Mouse (Mus musculus): ENCODE measurements at regions not wholly inside any gene's neighbourhood (a gene's known extent, or its start where the extent isn't known, plus 50 kb on each side); places are given as distances from the start of the nearest gene placed in this dataset.

- DNase-seq (ENCODE audit: extremely low read depth, low read depth, low spot score): no peak
These were observed 156.2 kb upstream of the Sdk2 start for GRCm38 (mm10) chr11:114223061-114223460.

DNA sequence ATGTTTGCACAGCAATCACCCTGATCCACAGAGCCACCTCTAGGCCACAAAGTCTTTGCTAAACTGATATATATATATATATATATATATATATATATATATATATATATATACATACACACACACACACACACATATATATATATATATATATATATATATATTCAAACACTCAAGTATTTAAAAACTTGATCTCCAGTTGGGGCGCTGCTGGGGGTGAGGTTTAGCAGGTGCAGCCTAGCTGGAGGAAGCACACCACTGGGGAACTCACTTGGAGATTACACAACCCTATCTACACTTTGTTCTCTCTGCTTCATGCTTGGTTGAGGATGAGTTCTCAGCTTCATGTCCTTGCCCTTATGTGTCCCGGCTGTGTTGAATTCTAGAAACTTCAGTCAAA lies 153.6 kb upstream of the Sdk2 start:
- no peak for DNase-seq (ENCODE audit: extremely low read depth, low read depth, low spot score)

DNA sequence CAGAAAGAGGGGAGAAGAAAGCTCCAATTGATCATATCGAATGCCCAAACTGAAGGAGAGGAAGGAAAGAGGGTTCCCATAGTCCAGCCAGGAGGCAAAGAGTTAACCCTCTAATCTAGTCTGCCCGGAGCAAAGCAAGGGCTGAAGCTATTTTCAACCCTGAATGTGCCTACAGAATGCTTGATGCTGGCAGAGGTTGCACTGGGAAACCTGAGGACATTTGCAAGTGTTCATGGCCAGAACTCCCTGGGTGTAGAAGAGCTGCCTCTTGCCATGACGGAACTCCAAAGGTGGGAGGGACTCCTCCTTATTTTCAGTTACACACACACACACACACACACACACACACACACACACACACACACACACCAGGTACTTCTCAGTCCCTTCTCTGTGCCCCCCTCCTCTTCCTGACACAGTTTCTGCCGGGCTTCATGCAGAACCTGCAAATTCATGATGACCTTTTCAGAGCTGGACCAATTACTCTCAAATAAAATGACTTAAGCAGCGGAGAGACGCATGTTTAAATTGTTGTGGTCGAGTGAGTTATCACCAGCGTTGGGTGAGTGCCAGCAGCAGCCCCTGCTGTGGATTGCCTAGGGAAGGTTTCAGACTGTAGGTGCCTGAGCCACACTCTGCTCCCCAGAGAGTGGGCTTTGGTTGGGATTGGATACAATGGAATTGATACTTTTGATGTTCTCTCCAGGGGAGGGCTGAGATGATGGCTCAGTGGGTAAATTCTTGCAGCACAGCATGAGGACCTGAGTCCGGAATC lies 152.1 kb upstream of the Sdk2 start:
- no peak for DNase-seq (ENCODE audit: extremely low read depth, low read depth, low spot score)

DNA sequence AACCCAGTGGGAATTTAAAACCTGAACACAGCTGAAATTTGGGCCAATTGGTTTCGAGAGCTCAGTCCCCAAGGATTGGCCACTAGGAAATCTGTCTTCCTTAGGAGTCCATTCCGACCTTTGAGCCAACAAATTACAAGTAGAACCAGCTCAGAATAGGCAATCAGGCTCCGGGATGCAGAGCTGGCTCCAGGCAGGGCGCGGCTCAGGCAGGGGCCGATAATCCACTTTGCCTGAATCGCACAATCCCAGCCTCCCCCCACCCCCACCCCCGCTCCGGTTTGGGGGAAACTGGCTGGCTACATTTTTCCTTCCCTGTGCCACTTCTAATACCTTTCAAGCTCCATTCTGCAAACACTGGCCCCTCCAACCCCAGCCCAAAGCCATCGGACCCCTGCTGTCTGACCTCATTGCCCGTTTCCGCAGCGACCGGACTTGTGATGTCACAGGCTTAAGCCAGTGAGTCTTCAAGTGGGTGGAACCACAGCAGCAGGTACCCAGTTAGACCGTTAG lies 150.5 kb upstream of the Sdk2 start:
- no peak for DNase-seq (ENCODE audit: extremely low read depth, low read depth, low spot score)

GRCm38 (mm10) chr11:114216493-114216892 lies 149.6 kb upstream of the Sdk2 start:
- DNase-seq (ENCODE audit: extremely low read depth, low read depth, low spot score): no peak

- DNase-seq (ENCODE audit: extremely low read depth, low read depth, low spot score): no peak
These were observed 148.4 kb upstream of the Sdk2 start for GRCm38 (mm10) chr11:114215256-114215655.

DNA sequence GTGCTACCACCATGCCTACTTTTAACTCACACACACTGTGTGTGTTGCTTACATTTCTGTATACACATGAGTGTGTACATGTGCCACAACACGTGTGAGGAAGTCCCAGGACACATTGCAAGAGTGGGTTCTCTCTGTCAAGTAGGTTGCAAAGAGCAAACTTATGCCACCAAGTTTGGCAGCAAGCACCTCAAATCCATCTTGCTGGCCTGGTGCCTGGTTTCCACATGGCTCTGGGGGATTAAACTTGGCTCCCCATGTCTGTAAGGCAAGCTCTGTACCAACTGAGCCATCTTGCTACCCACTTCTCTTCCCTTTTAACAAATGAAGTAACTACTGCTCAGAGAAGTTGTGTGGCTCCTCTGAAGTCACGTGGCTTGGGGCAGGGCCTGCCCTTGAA lies 145.3 kb upstream of the Sdk2 start:
- DNase-seq (ENCODE audit: extremely low read depth, low read depth, low spot score): no peak

GRCm38 (mm10) chr11:114205192-114205591 lies 138.3 kb upstream of the Sdk2 start:
- no peak for DNase-seq (ENCODE audit: extremely low read depth, low read depth, low spot score)

GRCm38 (mm10) chr11:114203416-114203815 lies 136.6 kb upstream of the Sdk2 start:
- no peak for DNase-seq (ENCODE audit: extremely low read depth, low read depth, low spot score)

DNA sequence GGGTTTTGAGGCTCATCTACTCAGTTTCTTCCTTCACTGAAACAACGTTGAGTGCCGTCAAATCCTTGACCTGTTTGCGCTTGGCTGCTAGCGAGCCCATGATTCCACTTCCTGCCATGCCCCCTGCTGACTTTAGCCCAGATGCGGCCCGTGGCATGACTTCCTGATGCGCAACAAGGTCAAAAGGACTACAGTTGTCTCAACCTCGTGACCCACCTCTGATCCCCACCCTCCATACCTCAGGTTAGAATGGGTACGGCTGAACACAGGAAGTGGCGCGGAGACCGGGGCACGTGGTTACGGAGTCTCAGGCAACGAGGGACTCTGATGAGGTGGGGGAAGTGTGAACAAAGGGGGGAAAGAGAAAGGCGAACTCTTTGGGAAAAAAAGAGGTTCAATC lies 135.6 kb upstream of the Sdk2 start:
- no peak for DNase-seq (ENCODE audit: extremely low read depth, low read depth, low spot score)

DNA sequence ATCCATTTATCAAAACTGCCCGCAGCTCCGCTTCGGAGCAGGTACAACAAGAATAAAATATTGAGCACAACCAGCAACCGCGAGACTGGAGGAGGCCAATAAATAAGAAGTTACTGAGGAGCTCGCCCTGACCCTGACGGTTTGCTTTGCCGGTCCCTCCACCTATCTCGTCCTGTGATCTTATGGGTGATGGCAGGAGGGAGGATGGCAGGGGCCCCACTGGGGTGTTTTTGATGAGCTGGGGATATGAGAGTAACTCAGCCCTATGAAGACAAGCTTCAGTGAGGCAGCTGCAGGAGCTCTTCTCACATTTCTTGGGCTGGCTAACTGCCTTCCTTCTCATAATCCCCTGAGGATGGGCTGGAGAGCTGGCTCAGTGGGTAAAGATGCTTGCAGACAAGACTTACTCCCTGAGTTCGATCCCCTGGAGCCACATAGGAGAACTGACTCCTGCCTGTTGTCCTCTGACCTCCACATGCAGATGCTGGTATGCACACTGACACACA lies 132.3 kb upstream of the Sdk2 start:
- DNase-seq (ENCODE audit: extremely low read depth, low read depth, low spot score): no peak

DNA sequence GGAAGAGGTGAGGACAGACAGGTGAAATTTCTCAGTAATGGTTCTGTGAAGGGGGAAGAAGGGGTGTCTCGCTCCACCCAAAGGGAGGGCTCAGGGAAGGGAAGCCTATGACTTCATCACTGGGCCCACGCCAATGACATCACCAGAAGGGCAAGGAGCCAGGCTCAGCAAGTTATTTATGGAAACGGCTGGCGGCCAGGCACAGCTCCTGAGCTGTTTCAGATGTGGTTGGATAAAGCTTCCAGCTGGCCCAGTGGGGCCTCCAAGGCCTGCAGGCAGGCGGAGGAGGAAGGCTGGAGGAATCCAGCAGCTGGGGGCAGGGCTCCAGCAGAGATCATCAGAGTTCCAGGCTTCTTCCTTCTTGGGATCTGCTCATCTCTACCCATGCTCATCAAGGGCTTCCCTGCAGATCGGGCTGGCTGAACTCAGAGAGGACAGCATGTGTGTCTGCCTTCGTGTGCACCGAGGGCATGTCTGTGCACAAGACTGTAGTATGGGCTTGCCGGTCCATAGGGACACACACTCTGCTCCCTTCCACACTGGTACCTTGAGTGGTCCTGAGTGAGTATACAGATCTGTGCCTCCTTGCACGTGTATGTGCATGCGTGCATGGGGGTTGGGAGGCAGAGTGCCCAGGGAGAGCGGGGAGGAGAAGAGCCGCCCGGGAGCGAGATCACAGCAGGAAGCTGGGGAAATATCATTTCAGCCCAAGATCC lies 131.6 kb upstream of the Sdk2 start:
- no peak for DNase-seq (ENCODE audit: extremely low read depth, low read depth, low spot score)

- no peak for DNase-seq (ENCODE audit: extremely low read depth, low read depth, low spot score)
These were observed 128.4 kb upstream of the Sdk2 start for GRCm38 (mm10) chr11:114195291-114195690.

GRCm38 (mm10) chr11:114194055-114194706 lies 127.3 kb upstream of the Sdk2 start:
- no peak for DNase-seq (ENCODE audit: extremely low read depth, low read depth, low spot score)

GRCm38 (mm10) chr11:114193018-114193417 lies 126.2 kb upstream of the Sdk2 start:
- DNase-seq (ENCODE audit: extremely low read depth, low read depth, low spot score): no peak

GRCm38 (mm10) chr11:114191661-114192060 lies 124.8 kb upstream of the Sdk2 start:
- no peak for DNase-seq (ENCODE audit: extremely low read depth, low read depth, low spot score)

DNA sequence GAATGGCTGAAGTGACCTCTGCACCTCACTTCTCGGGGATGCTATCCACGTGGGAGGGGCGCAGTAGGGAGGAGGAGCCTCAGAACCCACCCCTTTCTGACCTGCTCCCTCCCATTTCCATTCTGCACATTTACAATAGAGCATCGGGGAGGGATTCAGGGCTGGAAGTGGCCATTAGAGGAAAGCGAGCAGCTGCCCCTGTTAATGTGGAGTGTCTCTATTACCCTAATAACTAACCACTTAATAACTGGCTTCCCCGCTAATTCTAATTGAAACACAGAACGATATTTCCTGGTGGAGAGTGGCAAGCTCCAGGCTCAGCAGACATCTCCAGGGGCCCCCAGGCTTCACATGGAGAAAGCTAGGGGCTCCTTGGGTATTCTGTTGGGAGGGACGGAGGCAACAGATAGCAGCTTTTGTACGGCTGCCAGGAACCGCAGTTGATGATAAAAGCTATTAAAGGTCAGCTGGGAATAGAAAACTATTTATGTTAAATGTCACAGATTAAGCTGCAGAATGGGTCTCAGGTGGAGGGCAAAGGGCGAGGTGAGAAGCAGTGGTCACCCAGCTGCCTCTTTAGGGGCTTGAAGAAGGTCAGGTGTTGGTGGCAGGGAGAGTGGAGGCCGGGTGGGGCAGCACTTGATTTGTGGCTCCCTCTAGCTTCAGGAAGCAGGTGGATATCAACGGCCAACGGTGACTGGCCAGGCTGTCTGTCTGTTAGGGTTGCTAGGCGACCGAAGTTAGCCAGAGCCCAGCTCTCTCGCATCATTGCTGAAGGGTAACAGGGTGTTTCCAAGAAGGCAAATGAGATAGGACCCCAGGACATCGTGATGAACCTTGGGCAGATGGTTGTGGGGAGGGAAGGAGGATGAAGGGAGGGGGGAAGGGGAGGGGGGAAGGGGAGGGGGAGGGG lies 118.4 kb upstream of the Sdk2 start:
- DNase-seq (ENCODE audit: extremely low read depth, low read depth, low spot score): no peak

DNA sequence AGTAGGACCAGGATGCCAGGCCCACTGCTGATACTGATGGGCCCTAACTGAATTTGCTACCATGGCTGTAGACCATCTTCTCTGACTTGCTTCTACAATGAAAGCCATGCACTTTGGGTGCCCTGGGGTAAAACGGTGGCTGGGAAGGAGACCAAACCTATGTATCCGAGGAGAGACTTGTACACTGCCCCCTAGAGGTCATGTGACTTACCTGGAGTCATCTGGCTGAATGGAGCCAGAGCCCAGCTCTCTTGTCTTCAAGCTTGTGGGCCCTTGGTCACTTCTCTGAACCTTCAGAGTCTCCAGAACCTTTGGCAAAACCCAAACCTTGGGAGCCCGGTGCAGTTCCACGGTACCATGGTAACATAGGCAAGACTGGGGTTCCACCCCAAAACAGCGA lies 117.6 kb upstream of the Sdk2 start:
- DNase-seq (ENCODE audit: extremely low read depth, low read depth, low spot score): no peak

DNA sequence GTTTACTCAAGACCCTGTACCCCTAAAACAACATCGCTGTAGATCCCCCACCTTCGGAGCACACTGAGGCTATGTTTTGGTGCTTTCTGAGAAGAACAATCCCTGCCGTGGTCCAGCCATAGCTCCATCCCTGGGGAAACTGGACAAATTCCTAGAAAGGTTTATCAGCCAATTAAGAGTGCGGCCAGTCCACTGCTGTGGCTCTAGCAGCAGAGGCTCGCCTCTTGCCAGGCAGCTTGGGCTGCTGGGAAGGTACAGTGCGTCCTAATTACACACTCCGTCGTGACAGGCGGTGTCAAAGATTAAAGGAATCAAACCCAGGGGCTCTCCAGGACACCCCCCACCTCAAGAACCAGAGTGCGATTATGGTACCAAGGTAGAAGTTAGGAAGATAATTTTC lies 116.4 kb upstream of the Sdk2 start:
- no peak for DNase-seq (ENCODE audit: extremely low read depth, low read depth, low spot score)

- no peak for DNase-seq (ENCODE audit: extremely low read depth, low read depth, low spot score)
These were observed 112.1 kb upstream of the Sdk2 start for GRCm38 (mm10) chr11:114178746-114179472.
